9 mouse cellular contexts compared by ENCODE assay signal in genomic region chr14:22228253-22228968, GRCm38 (mm10).
"Had no signal": no experiment of that assay in that cellular context is flagged by ENCODE, and none has a peak within 500 bp of the region (broad histone marks: within the 10 kb centered on the region; RNA-seq: fewer than 3 reads in every experiment).

No protein-coding gene starts in this region.

- H3K4me2 ChIP-seq: kidney, embryonic 15.5 days; midbrain, embryonic 12.5 days had no signal

- DNase-seq: kidney, adult 2 months; kidney, postnatal 14 days; right cerebral cortex, adult 18-20 months; right cerebral cortex, postnatal 25 days; thymus, postnatal 4 days had no signal

- H3K36me3 ChIP-seq: kidney, embryonic 15.5 days; limb, embryonic 10.5 days; midbrain, embryonic 12.5 days had no signal

- H3K27ac ChIP-seq: kidney, embryonic 15.5 days; limb, embryonic 10.5 days; midbrain, embryonic 12.5 days had no signal

- H3K4me1 ChIP-seq: kidney, embryonic 15.5 days; limb, embryonic 10.5 days; midbrain, embryonic 12.5 days had no signal

- ATAC-seq: intestine, embryonic 16.5 days had no signal

- H3K4me3 ChIP-seq: kidney, embryonic 15.5 days; limb, embryonic 10.5 days; midbrain, embryonic 12.5 days had no signal

- H3K9me3 ChIP-seq: kidney, embryonic 15.5 days; limb, embryonic 10.5 days; midbrain, embryonic 12.5 days had no signal

- H3K9ac ChIP-seq: kidney, embryonic 15.5 days; midbrain, embryonic 12.5 days had no signal

- H3K27me3 ChIP-seq: kidney, embryonic 15.5 days; midbrain, embryonic 12.5 days had no signal
